Mouse (Mus musculus): ENCODE measurements around the gene AF067061.
"Not testable (repeated sequence)": the region's sequence is repeated elsewhere in the genome, so short reads cannot be mapped to it uniquely, and the experiment has no call there.

DNA sequence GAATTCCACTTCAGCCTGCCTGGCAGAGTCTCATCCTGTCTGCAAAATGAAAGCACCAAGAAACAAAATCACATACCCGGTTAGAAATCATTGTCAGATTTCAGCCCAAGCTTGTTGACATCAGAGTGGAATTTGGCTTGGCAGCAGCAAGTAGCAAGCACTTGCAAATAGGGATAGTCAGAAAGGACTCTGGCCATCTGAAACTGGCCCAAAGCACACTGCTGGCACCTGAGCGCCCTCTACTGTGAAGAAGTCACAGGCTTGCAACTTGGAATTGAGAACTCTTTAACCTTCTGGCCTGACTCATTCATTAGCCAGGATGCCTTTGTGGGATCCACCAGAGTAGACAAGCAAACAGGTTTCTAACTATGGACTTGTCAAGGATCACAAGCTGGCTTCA lies 14.9 kb downstream of the AF067061 start:
- not testable (repeated sequence) for TF ChIP-seq CTCF, POLR2A (IDR thresholded peaks at IDR 0.05; ENCODE audit: extremely low read depth, insufficient read depth, low read length)

Measured in cortical plate, adult 2 months (tissue).